Mouse (Mus musculus): Measurements from ENCODE around the gene Scml4.

The Scml4 gene

GRCm38 (mm10) chr10:42860159-42860911 is at the start of gene Scml4:
Scml4 (plus strand) TSS chr10:42860370.
- in situ Hi-C loops (cut with MboI; ENCODE audit: low sequenced_read_pairs) = no loop called here

- in situ Hi-C loops (cut with MboI; ENCODE audit: low sequenced_read_pairs) = no loop called here
Observed at GRCm38 (mm10) chr10:42825923-42826322, 34.2 kb upstream of the Scml4 start.

GRCm38 (mm10) chr10:42827155-42827554 is 33.0 kb upstream of the Scml4 start:
- in situ Hi-C loops (cut with MboI; ENCODE audit: low sequenced_read_pairs) = no loop called here

- in situ Hi-C loops (cut with MboI; ENCODE audit: low sequenced_read_pairs) = no loop called here
Observed at GRCm38 (mm10) chr10:42830007-42830406, 30.2 kb upstream of the Scml4 start.

- in situ Hi-C loops (cut with MboI; ENCODE audit: low sequenced_read_pairs) = no loop called here
Observed at GRCm38 (mm10) chr10:42830409-42830808, 29.8 kb upstream of the Scml4 start.

GRCm38 (mm10) chr10:42832677-42833076 is 27.5 kb upstream of the Scml4 start:
- in situ Hi-C loops (cut with MboI; ENCODE audit: low sequenced_read_pairs) = no loop called here

GRCm38 (mm10) chr10:42833871-42834727 is 26.1 kb upstream of the Scml4 start:
- in situ Hi-C loops (cut with MboI; ENCODE audit: low sequenced_read_pairs) = no loop called here

GRCm38 (mm10) chr10:42838106-42838505 is 22.1 kb upstream of the Scml4 start:
- in situ Hi-C loops (cut with MboI; ENCODE audit: low sequenced_read_pairs) = no loop called here

GRCm38 (mm10) chr10:42838736-42839135 is 21.4 kb upstream of the Scml4 start:
- in situ Hi-C loops (cut with MboI; ENCODE audit: low sequenced_read_pairs) = no loop called here

- in situ Hi-C loops (cut with MboI; ENCODE audit: low sequenced_read_pairs) = no loop called here
Observed at GRCm38 (mm10) chr10:42840036-42840435, 20.1 kb upstream of the Scml4 start.

GRCm38 (mm10) chr10:42841531-42842195 is 18.5 kb upstream of the Scml4 start:
- in situ Hi-C loops (cut with MboI; ENCODE audit: low sequenced_read_pairs) = no loop called here

- in situ Hi-C loops (cut with MboI; ENCODE audit: low sequenced_read_pairs) = no loop called here
Observed at GRCm38 (mm10) chr10:42842358-42842757, 17.8 kb upstream of the Scml4 start.

- in situ Hi-C loops (cut with MboI; ENCODE audit: low sequenced_read_pairs) = no loop called here
Observed at GRCm38 (mm10) chr10:42843416-42843815, 16.8 kb upstream of the Scml4 start.

- in situ Hi-C loops (cut with MboI; ENCODE audit: low sequenced_read_pairs) = no loop called here
Observed at GRCm38 (mm10) chr10:42845480-42845879, 14.7 kb upstream of the Scml4 start.

- in situ Hi-C loops (cut with MboI; ENCODE audit: low sequenced_read_pairs) = no loop called here
Observed at GRCm38 (mm10) chr10:42848179-42849080, 11.7 kb upstream of the Scml4 start.

- in situ Hi-C loops (cut with MboI; ENCODE audit: low sequenced_read_pairs) = no loop called here
Observed at GRCm38 (mm10) chr10:42849081-42849400, 11.1 kb upstream of the Scml4 start.

GRCm38 (mm10) chr10:42854838-42855237 is 5.3 kb upstream of the Scml4 start:
- in situ Hi-C loops (cut with MboI; ENCODE audit: low sequenced_read_pairs) = no loop called here

- in situ Hi-C loops (cut with MboI; ENCODE audit: low sequenced_read_pairs) = no loop called here
Observed at GRCm38 (mm10) chr10:42855250-42855649, 4.9 kb upstream of the Scml4 start.

- in situ Hi-C loops (cut with MboI; ENCODE audit: low sequenced_read_pairs) = no loop called here
Observed at GRCm38 (mm10) chr10:42856574-42856973, 3.6 kb upstream of the Scml4 start.

GRCm38 (mm10) chr10:42857021-42857420 is 3.1 kb upstream of the Scml4 start:
- in situ Hi-C loops (cut with MboI; ENCODE audit: low sequenced_read_pairs) = no loop called here

- in situ Hi-C loops (cut with MboI; ENCODE audit: low sequenced_read_pairs) = no loop called here
Observed at GRCm38 (mm10) chr10:42859781-42860158, 400 bp upstream of the Scml4 start.
